Comparison of ENCODE assay signal across 10 mouse cellular contexts in the genomic region with DNA sequence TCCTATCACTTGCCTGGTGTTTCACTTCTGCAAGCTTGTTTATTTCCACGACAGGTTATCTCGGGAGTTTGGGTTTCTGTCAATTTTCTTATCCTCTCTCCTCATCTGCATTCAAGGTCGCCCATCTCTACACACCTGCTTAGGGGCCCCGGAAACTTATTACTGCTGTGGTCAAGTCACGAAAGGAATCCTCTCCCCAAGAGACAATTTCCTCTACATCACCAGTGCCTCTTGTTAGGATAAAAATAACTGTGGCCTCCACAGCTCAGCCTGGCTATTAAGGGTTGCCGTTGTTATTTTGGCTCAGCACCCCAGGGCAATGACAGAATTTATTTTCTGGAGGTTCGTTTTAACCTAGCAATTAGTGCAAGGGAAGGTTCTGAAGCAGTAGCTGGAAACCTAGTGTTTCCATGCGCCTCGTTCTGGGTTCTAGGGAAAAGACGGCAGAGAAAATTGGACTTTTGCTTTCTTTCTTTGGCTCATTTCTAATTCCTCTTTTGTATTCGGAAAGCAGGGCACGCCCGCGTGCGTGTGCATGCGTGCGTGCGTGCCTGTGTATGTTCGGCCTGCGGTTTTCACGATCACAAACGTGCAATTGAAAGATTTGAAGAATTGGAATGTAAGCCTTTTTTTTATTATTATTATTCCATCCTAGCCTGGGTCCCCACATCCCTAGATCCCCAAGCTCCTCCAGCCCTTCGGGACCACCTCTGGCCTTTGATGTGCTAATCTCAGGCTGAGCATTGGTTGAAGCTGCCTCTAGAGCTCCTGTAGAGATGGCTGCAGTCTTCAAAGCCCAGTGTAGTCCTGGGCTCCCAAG.
A peak's percentile ranks its signal among the peaks of the same experiment; 100 is the strongest.
DNase-seq lines count a peak whose midpoint lies in the region; ATAC-seq lines count a peak whose summit lies in the region.
"Had no signal": no experiment of that assay in that cellular context is flagged by ENCODE, and none has a peak within 500 bp of the region (broad histone marks: within the 10 kb centered on the region; RNA-seq: fewer than 3 reads in every experiment).

No protein-coding gene starts in this region.

- H3K4me1 ChIP-seq in embryonic facial prominence, embryonic 12.5 days, result peaks cover 41% of the 10 kb centered on the region
- peaks cover 21% of the 10 kb centered on the region for H3K4me1 ChIP-seq in hindbrain, embryonic 12.5 days
- peaks cover 47% of the 10 kb centered on the region for H3K4me1 ChIP-seq in midbrain, embryonic 10.5 days

- peaks cover 6% of the 10 kb centered on the region for H3K9me3 ChIP-seq in embryonic facial prominence, embryonic 12.5 days
- peaks cover 8% of the 10 kb centered on the region for H3K9me3 ChIP-seq in hindbrain, embryonic 12.5 days (replicated peaks)
- H3K9me3 ChIP-seq in midbrain, embryonic 10.5 days (replicated peaks), result peaks cover 12% of the 10 kb centered on the region

- 0 out of 2 replicates have a peak, but pooled peaks cover 3% of the 10 kb centered on the region for H3K27me3 ChIP-seq in embryonic facial prominence, embryonic 12.5 days
- H3K27me3 ChIP-seq in hindbrain, embryonic 12.5 days, result no peaks in the 10 kb centered on the region; the same call in 1 of the 2 replicates
- H3K27me3 ChIP-seq in midbrain, embryonic 10.5 days (ENCODE audit: low read depth, poor library complexity, severe bottlenecking), result peaks cover 28% of the 10 kb centered on the region

- peak overlapping the region; percentile 13; the same call in 1 of the 2 replicates for H3K4me3 ChIP-seq in embryonic facial prominence, embryonic 12.5 days
- peak overlapping the region; percentile 7; the same call in 1 of the 2 replicates for H3K4me3 ChIP-seq in hindbrain, embryonic 12.5 days
- peak overlapping the region; percentile 41 for H3K4me3 ChIP-seq in midbrain, embryonic 10.5 days

- no peak for ATAC-seq in embryonic facial prominence, embryonic 12.5 days (ENCODE audit: insufficient number of reproducible peaks, insufficient read depth, low FRiP score, low TSS enrichment)
- ATAC-seq in hindbrain, embryonic 12.5 days (ENCODE audit: low FRiP score), result no peak
- ATAC-seq in erythroblast, adult 5-6 weeks (replicated peaks; ENCODE audit: low FRiP score, poor library complexity, severe bottlenecking), result no peak

- peak; percentile 54 for DNase-seq in ES-CJ7 (ENCODE audit: low read depth, low spot score)
- DNase-seq in midbrain, embryonic 10.5 days (ENCODE audit: low spot score), result peak; percentile 46
- DNase-seq in cerebellum, adult 9-11 months, result no peak
- no peak for DNase-seq in adrenal gland, postnatal 10 days
- DNase-seq in gastrocnemius, postnatal 4 days (ENCODE audit: low spot score in 2 of 2), result no peak
- DNase-seq: lung, adult 18-20 months; right cerebral cortex, postnatal 14 days had no signal

- 13% methylated on average over 23 of the region's 23 CpGs for WGBS in embryonic facial prominence, embryonic 12.5 days
- WGBS in hindbrain, embryonic 12.5 days, result 18% methylated on average over 23 of the region's 23 CpGs
- WGBS in midbrain, embryonic 10.5 days, result 20% methylated on average over 23 of the region's 23 CpGs

- no peak overlapping the region for H3K9ac ChIP-seq in embryonic facial prominence, embryonic 12.5 days
- no peak overlapping the region for H3K9ac ChIP-seq in hindbrain, embryonic 12.5 days

- H3K36me3 ChIP-seq in embryonic facial prominence, embryonic 12.5 days, result no peaks in the 10 kb centered on the region
- H3K36me3 ChIP-seq in hindbrain, embryonic 12.5 days, result no peaks in the 10 kb centered on the region
- H3K36me3 ChIP-seq in midbrain, embryonic 10.5 days, result no peaks in the 10 kb centered on the region

- peak overlapping the region; percentile 18; the same call in 1 of the 2 replicates for H3K27ac ChIP-seq in embryonic facial prominence, embryonic 12.5 days
- H3K27ac ChIP-seq in hindbrain, embryonic 12.5 days, result no peak overlapping the region
- H3K27ac ChIP-seq in midbrain, embryonic 10.5 days (replicated peaks), result peak overlapping the region; percentile 28

- H3K4me2 ChIP-seq in embryonic facial prominence, embryonic 12.5 days (replicated peaks), result peak overlapping the region; percentile 33
- peak overlapping the region; percentile 44 for H3K4me2 ChIP-seq in hindbrain, embryonic 12.5 days (replicated peaks)

Comparison
In these comparisons a context has a peak if more than half of its experiments do, and no peak if none do; other contexts are left out.
1. DNase-seq: peak in ES-CJ7 (single experiment) and midbrain, embryonic 10.5 days (single experiment); none in cerebellum, adult 9-11 months (single experiment), adrenal gland, postnatal 10 days (single experiment) and gastrocnemius, postnatal 4 days (0 of 2).
2. Peak in every context shown above with its lines, with median percentiles within 50 percentile points of each other: H3K4me3 ChIP-seq.